Mouse (Mus musculus) MEL (cell line): ENCODE measurements at regions not wholly inside any gene's neighbourhood (a gene's known extent, or its start where the extent isn't known, plus 50 kb on each side); places are given as distances from the start of the nearest gene placed in this dataset.

Experiments
- DNase-seq: peaks from one replicate; pipeline ENCODE4 v3.0.0; 2011; ENCODE audit warnings: low read depth, low spot score
- H3K27ac ChIP-seq: 2 replicates; pipeline ENCODE4 v1.5.1; 2012; ENCODE audit warnings: low read depth, mild to moderate bottlenecking, control low read depth, low read length, moderate library complexity; ENCODE audit not compliant: control insufficient read depth
- H3K27me3 ChIP-seq, 2 experiments: fragments of 150-350 bp in 1 of 2; sonication (generic) in 1 of 2; 2 replicates each; pipeline ENCODE4 v1.6.1; 2012; ENCODE audit warnings: low read length in 2 of 2, mild to moderate bottlenecking in 2 of 2, improper control_type of control experiment in 1 of 2, moderate library complexity in 1 of 2; ENCODE audit not compliant: insufficient read depth in 2 of 2, control insufficient read depth in 1 of 2
- H3K36me3 ChIP-seq, 2 experiments: 2 replicates each; pipeline ENCODE4 v1.6.1; 2012 to 2014; ENCODE audit warnings: low read length in 2 of 2, improper control_type of control experiment in 1 of 2, inconsistent platforms in 1 of 2, mild to moderate bottlenecking in 1 of 2; ENCODE audit not compliant: insufficient read depth in 2 of 2, control insufficient read depth in 1 of 2
- H3K4me1 ChIP-seq, 2 experiments: fragments of 150-350 bp in 1 of 2; sonication (generic) in 1 of 2; 2 replicates each; pipeline ENCODE4 v1.6.1; 2012; ENCODE audit warnings: low read length in 2 of 2, improper control_type of control experiment in 1 of 2, mild to moderate bottlenecking in 1 of 2; ENCODE audit not compliant: insufficient read depth in 2 of 2, control insufficient read depth in 1 of 2
- H3K4me3 ChIP-seq, 2 experiments: fragments of 150-350 bp in 1 of 2; sonication (generic) in 1 of 2; 2 replicates each; pipeline ENCODE4 v1.5.1; 2012; ENCODE audit warnings: low read depth in 2 of 2, low read length in 2 of 2, mild to moderate bottlenecking in 2 of 2, moderate library complexity in 2 of 2, control low read depth in 1 of 2, improper control_type of control experiment in 1 of 2; ENCODE audit not compliant: control insufficient read depth in 1 of 2, insufficient read depth in 1 of 2
- H3K79me2 ChIP-seq: 2 replicates; pipeline ENCODE4 v1.6.1; 2012; ENCODE audit warnings: mild to moderate bottlenecking, low read length, moderate library complexity; ENCODE audit not compliant: control insufficient read depth, poor library complexity, insufficient read depth
- H3K9ac ChIP-seq: 2 replicates; pipeline ENCODE4 v1.6.1; 2012; ENCODE audit warnings: low read depth, mild to moderate bottlenecking, control low read depth, low read length, moderate library complexity; ENCODE audit not compliant: control insufficient read depth, poor library complexity, severe bottlenecking
- H3K9me3 ChIP-seq: fragments of 150-350 bp; sonication (generic); replicated peaks from 2 replicates; pipeline ENCODE4 v1.6.1; 2012; ENCODE audit warnings: mild to moderate bottlenecking, low read length, improper control_type of control experiment, moderate library complexity; ENCODE audit not compliant: insufficient read depth
- BHLHE40 ChIP-seq: IDR thresholded peaks from 2 replicates; pipeline ENCODE4 v1.6.1; 2012; ENCODE audit warnings: low read depth, mild to moderate bottlenecking, inconsistent platforms, low read length, improper control_type of control experiment, borderline replicate concordance
- CHD1 ChIP-seq: IDR thresholded peaks from 2 replicates; pipeline ENCODE4 v1.6.1; 2012; ENCODE audit warnings: low read depth, mild to moderate bottlenecking, inconsistent platforms, low read length, improper control_type of control experiment
- CHD2 ChIP-seq: IDR thresholded peaks from 2 replicates; pipeline ENCODE4 v1.6.1; 2011; ENCODE audit warnings: low read length, improper control_type of control experiment
- CTCF ChIP-seq, 3 experiments: IDR thresholded peaks in 2 of 3; conservative IDR thresholded peaks in 1 of 3; 2 replicates each; pipeline ENCODE4 v1.5.1; 2011 to 2012; ENCODE audit warnings: low read length in 3 of 3, low read depth in 2 of 3, mild to moderate bottlenecking in 2 of 3, improper control_type of control experiment in 1 of 3, inconsistent platforms in 1 of 3, mixed read lengths in 1 of 3, moderate library complexity in 1 of 3; ENCODE audit not compliant: control insufficient read depth in 1 of 3, insufficient read depth in 1 of 3, poor library complexity in 1 of 3, severe bottlenecking in 1 of 3
- E2F4 ChIP-seq: IDR thresholded peaks from 2 replicates; pipeline ENCODE4 v1.6.1; 2011; ENCODE audit warnings: low read depth, low read length, improper control_type of control experiment, borderline replicate concordance
- ELF1 ChIP-seq: IDR thresholded peaks from 2 replicates; pipeline ENCODE4 v1.6.1; 2014; ENCODE audit warnings: low read depth, mild to moderate bottlenecking, inconsistent platforms, low read length, improper control_type of control experiment, moderate library complexity
- EP300 ChIP-seq, 2 experiments: IDR thresholded peaks; 2 replicates each; pipeline ENCODE4 v1.6.1; 2011; ENCODE audit warnings: improper control_type of control experiment in 2 of 2, low read length in 2 of 2, low read depth in 1 of 2, mild to moderate bottlenecking in 1 of 2
- ETS1 ChIP-seq: IDR thresholded peaks from 2 replicates; pipeline ENCODE4 v1.6.1; 2012; ENCODE audit warnings: low read depth, mild to moderate bottlenecking, inconsistent platforms, low read length, improper control_type of control experiment, moderate library complexity
- GATA1 ChIP-seq: IDR thresholded peaks from 2 replicates; pipeline ENCODE4 v1.6.1; 2011; ENCODE audit warnings: low read depth, low read length, improper control_type of control experiment
- JUND ChIP-seq: IDR thresholded peaks from 2 replicates; pipeline ENCODE4 v1.6.1; 2011; ENCODE audit warnings: low read depth, mild to moderate bottlenecking, improper control_type of control experiment, low read length
- KAT2A ChIP-seq: conservative IDR thresholded peaks from 2 replicates; pipeline ENCODE4 v1.6.1; 2012; ENCODE audit warnings: low read depth, low read length, improper control_type of control experiment, inconsistent platforms
- MAFK ChIP-seq: IDR thresholded peaks from 2 replicates; pipeline ENCODE4 v1.6.1; 2011; ENCODE audit warnings: low read depth, mild to moderate bottlenecking, low read length, improper control_type of control experiment, borderline replicate concordance
- MAX ChIP-seq: IDR thresholded peaks from 2 replicates; pipeline ENCODE4 v1.6.1; 2011; ENCODE audit warnings: low read length, improper control_type of control experiment
- MAZ ChIP-seq: IDR thresholded peaks from 2 replicates; pipeline ENCODE4 v1.6.1; 2012; ENCODE audit warnings: low read depth, mild to moderate bottlenecking, inconsistent platforms, low read length, improper control_type of control experiment
- MEF2A ChIP-seq: IDR thresholded peaks from 2 replicates; pipeline ENCODE4 v1.6.1; 2014; ENCODE audit warnings: low read depth, mild to moderate bottlenecking, inconsistent platforms, low read length, improper control_type of control experiment; ENCODE audit not compliant: poor library complexity, insufficient replicate concordance, severe bottlenecking; ENCODE audit errors: extremely low read depth
- MYB ChIP-seq: IDR thresholded peaks from 2 replicates; pipeline ENCODE4 v1.6.1; 2011; ENCODE audit warnings: mild to moderate bottlenecking, low read depth, low read length, improper control_type of control experiment
- MYC ChIP-seq: IDR thresholded peaks from 2 replicates; pipeline ENCODE4 v1.6.1; 2011; ENCODE audit warnings: low read depth, mild to moderate bottlenecking, low read length, improper control_type of control experiment, moderate library complexity
- NELFE ChIP-seq: IDR thresholded peaks from 2 replicates; pipeline ENCODE4 v1.6.1; 2011; ENCODE audit warnings: low read depth, low read length, improper control_type of control experiment
- NRF1 ChIP-seq: IDR thresholded peaks from 2 replicates; pipeline ENCODE4 v1.6.1; 2014; ENCODE audit warnings: low read depth, mild to moderate bottlenecking, inconsistent platforms, low read length, improper control_type of control experiment, moderate library complexity; ENCODE audit not compliant: poor library complexity, insufficient read depth, severe bottlenecking
- POLR2AphosphoS2 ChIP-seq: IDR thresholded peaks from 2 replicates; pipeline ENCODE4 v1.6.1; 2011; ENCODE audit warnings: low read length, improper control_type of control experiment
- POLR2AphosphoS5 ChIP-seq: IDR thresholded peaks from 2 replicates; pipeline ENCODE4 v1.6.1; 2012; ENCODE audit warnings: low read depth, borderline replicate concordance, mild to moderate bottlenecking, inconsistent platforms, low read length, moderate library complexity, mixed read lengths
- RAD21 ChIP-seq: IDR thresholded peaks from 2 replicates; pipeline ENCODE4 v1.6.1; 2011; ENCODE audit warnings: mild to moderate bottlenecking, low read depth, low read length, improper control_type of control experiment
- SMC3 ChIP-seq: IDR thresholded peaks from 2 replicates; pipeline ENCODE4 v1.6.1; 2011; ENCODE audit warnings: low read depth, low read length, improper control_type of control experiment
- TBP ChIP-seq: IDR thresholded peaks from 2 replicates; pipeline ENCODE4 v1.8.0; 2011; ENCODE audit warnings: low read depth, low read length, improper control_type of control experiment
- USF1 ChIP-seq: IDR thresholded peaks from 2 replicates; pipeline ENCODE4 v1.6.1; 2014; ENCODE audit warnings: low read depth, mild to moderate bottlenecking, inconsistent platforms, low read length, improper control_type of control experiment, moderate library complexity
- USF2 ChIP-seq, 2 experiments: IDR thresholded peaks; 2 replicates each; pipeline ENCODE4 v1.6.1; 2011 to 2012; ENCODE audit warnings: improper control_type of control experiment in 2 of 2, low read length in 2 of 2, borderline replicate concordance in 1 of 2, inconsistent platforms in 1 of 2, low read depth in 1 of 2, mild to moderate bottlenecking in 1 of 2; ENCODE audit not compliant: insufficient read depth in 1 of 2
- ZMIZ1 ChIP-seq: IDR thresholded peaks from 2 replicates; pipeline ENCODE4 v1.6.1; 2012; ENCODE audit warnings: low read depth, mild to moderate bottlenecking, inconsistent platforms, low read length, improper control_type of control experiment, moderate library complexity
- ZNF384 ChIP-seq: IDR thresholded peaks from 2 replicates; pipeline ENCODE4 v1.6.1; 2012; ENCODE audit warnings: low read depth, mild to moderate bottlenecking, inconsistent platforms, low read length, improper control_type of control experiment

GRCm38 (mm10) chr2:50373006-50373405 lies 76.4 kb upstream of the Mmadhc start:
- H3K9ac ChIP-seq = no peak overlapping the region
- no peaks in the 10 kb centered on the region for H3K4me1 ChIP-seq
- H3K4me3 ChIP-seq = no peak overlapping the region
- no peaks in the 10 kb centered on the region for H3K36me3 ChIP-seq
- no peak overlapping the region for H3K27ac ChIP-seq
- TF ChIP-seq MAZ (no peak), ZNF384 (no peak), ETS1 (no peak), USF1 (no peak), POLR2AphosphoS5 (no peak), POLR2AphosphoS2 (no peak), RAD21 (no peak), SMC3 (no peak), USF2 (IDR thresholded peaks at IDR 0.05; ENCODE audit: borderline replicate concordance in 1 of 2, insufficient read depth in 1 of 2, low read depth in 1 of 2, low read length in 2 of 2) (no peak), ELF1 (no peak), NRF1 (no peak), CHD1 (no peak), EP300 (IDR thresholded peaks at IDR 0.05; ENCODE audit: low read depth in 1 of 2, low read length in 2 of 2) (no peak), CTCF (IDR thresholded peaks at IDR 0.05 in 2 of 3, conservative IDR thresholded peaks at IDR 0.05 in 1 of 3; ENCODE audit: control insufficient read depth in 1 of 3, insufficient read depth in 1 of 3, low read depth in 2 of 3, low read length in 3 of 3, poor library complexity in 1 of 3, severe bottlenecking in 1 of 3) (no peak), BHLHE40 (no peak), KAT2A (no peak), CHD2 (no peak), MAFK (no peak), JUND (no peak)
- H3K9me3 ChIP-seq = no peaks in the 10 kb centered on the region
- no peaks in the 10 kb centered on the region for H3K27me3 ChIP-seq
- H3K79me2 ChIP-seq = no peaks in the 10 kb centered on the region
- no peak for DNase-seq

DNA sequence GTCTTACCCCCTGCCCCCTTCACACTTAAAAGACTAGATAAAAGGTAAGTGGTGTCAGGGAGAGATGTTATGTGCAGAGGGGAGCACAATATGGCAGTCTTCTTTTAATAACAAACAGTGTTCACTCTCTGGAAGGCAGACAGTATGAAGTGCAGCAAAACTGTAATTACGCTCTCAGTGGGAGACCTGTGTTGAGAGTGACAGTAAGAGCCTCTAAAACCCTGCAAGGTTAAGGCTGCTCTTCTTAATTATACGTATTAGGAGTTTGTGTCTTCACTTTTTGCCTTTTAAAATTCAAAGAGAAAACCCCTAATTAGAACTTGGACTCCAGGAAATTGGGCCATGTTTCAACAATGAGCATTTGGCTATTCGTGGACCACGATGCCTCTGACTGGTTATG lies 72.2 kb upstream of the Mmadhc start:
- H3K27me3 ChIP-seq = no peaks in the 10 kb centered on the region
- no peaks in the 10 kb centered on the region for H3K4me1 ChIP-seq
- TF ChIP-seq CHD2 (no peak), MEF2A (no peak), TBP (no peak), KAT2A (no peak), MAX (no peak), MYC (no peak), USF2 (IDR thresholded peaks at IDR 0.05; ENCODE audit: borderline replicate concordance in 1 of 2, insufficient read depth in 1 of 2, low read depth in 1 of 2, low read length in 2 of 2) (no peak), NELFE (no peak), E2F4 (no peak), MYB (no peak), MAZ (no peak), ZMIZ1 (no peak), RAD21 (no peak), GATA1 (no peak)
- no peak overlapping the region for H3K27ac ChIP-seq
- H3K36me3 ChIP-seq = no peaks in the 10 kb centered on the region
- no peak for DNase-seq
- H3K4me3 ChIP-seq = no peak overlapping the region
- H3K79me2 ChIP-seq = no peaks in the 10 kb centered on the region
- no peaks in the 10 kb centered on the region for H3K9me3 ChIP-seq
- no peak overlapping the region for H3K9ac ChIP-seq
